Mouse (Mus musculus) bone marrow, adult 2 months (tissue): ENCODE measurements at regions not wholly inside any gene's neighbourhood (a gene's known extent, or its start where the extent isn't known, plus 50 kb on each side); places are given as distances from the start of the nearest gene placed in this dataset.

Experiments
- H3K27ac ChIP-seq: fragments of 200-500 bp; 2 replicates; pipeline ENCODE4 v1.5.1; 2012; ENCODE audit warnings: low read depth, mild to moderate bottlenecking, control low read depth, inconsistent platforms, low read length; ENCODE audit not compliant: control insufficient read depth, poor library complexity, insufficient read depth
- H3K4me1 ChIP-seq: fragments of 200-500 bp; 2 replicates; pipeline ENCODE4 v1.6.1; 2011; ENCODE audit warnings: low read length; ENCODE audit not compliant: control insufficient read depth, insufficient read depth
- H3K4me3 ChIP-seq: fragments of 200-500 bp; replicated peaks from 2 replicates; pipeline ENCODE3; 2011; ENCODE audit warnings: mild to moderate bottlenecking, low read depth, low read length, control low read depth; ENCODE audit not compliant: control insufficient read depth
- CTCF ChIP-seq: fragments of 200-500 bp; IDR thresholded peaks from 2 replicates; pipeline ENCODE4 v1.5.1; 2011; ENCODE audit warnings: low read length, control low read depth; ENCODE audit not compliant: control insufficient read depth, insufficient read depth
- POLR2A ChIP-seq: fragments of 200-500 bp; IDR thresholded peaks from 2 replicates; pipeline ENCODE4 v1.6.1; 2011; ENCODE audit warnings: low read depth, mild to moderate bottlenecking, control low read depth, low read length, borderline replicate concordance; ENCODE audit not compliant: control insufficient read depth
- WGBS: fragments of 180-500 bp; shearing (Covaris S2); methylation state at CpG from one replicate; pipeline ENCODE4 v1.1.7; 2018; 5-methylcytosine and 5-hydroxymethylcytosine counted together

GRCm38 (mm10) chr6:100159817-100160216, 127.5 kb downstream of the Rybp start:
- Histone ChIP-seq H3K27ac (no peak overlapping the region), H3K4me1 (no peaks in the 10 kb centered on the region; the same call in 1 of the 2 replicates), H3K4me3 (no peak overlapping the region)
- TF ChIP-seq POLR2A (no peak), CTCF (no peak)
- 64% methylated on average over 4 of the region's 4 CpGs for WGBS

GRCm38 (mm10) chr6:100159246-100159645, 128.0 kb downstream of the Rybp start:
- 86% methylated on average over 1 of the region's 1 CpGs for WGBS
- H3K4me1 ChIP-seq = no peaks in the 10 kb centered on the region; the same call in 1 of the 2 replicates
- no peak overlapping the region for H3K27ac ChIP-seq
- H3K4me3 ChIP-seq = no peak overlapping the region
- TF ChIP-seq CTCF (no peak), POLR2A (no peak)

GRCm38 (mm10) chr6:100157288-100157687, 130.0 kb downstream of the Rybp start:
- Histone ChIP-seq H3K4me1 (no peaks in the 10 kb centered on the region; the same call in 1 of the 2 replicates), H3K27ac (no peak overlapping the region), H3K4me3 (no peak overlapping the region)
- TF ChIP-seq CTCF (no peak), POLR2A (no peak)
- 1% methylated on average over 7 of the region's 7 CpGs for WGBS

- no peak overlapping the region for H3K4me3 ChIP-seq
- H3K27ac ChIP-seq = no peak overlapping the region
- 64% methylated on average over 4 of the region's 4 CpGs for WGBS
- no peak for TF ChIP-seq CTCF
- no peak for TF ChIP-seq POLR2A
- no peaks in the 10 kb centered on the region; the same call in 1 of the 2 replicates for H3K4me1 ChIP-seq
Measured at GRCm38 (mm10) chr6:100156163-100156562, 131.1 kb downstream of the Rybp start.

GRCm38 (mm10) chr6:100155676-100156075, 131.6 kb downstream of the Rybp start:
- H3K27ac ChIP-seq = no peak overlapping the region
- WGBS = 4% methylated on average over 20 of the region's 20 CpGs
- H3K4me3 ChIP-seq = no peak overlapping the region

GRCm38 (mm10) chr6:100151447-100151846, 135.8 kb downstream of the Rybp start:
- no peak overlapping the region for H3K4me3 ChIP-seq
- 68% methylated on average over 1 of the region's 1 CpGs for WGBS
- TF ChIP-seq POLR2A (no peak), CTCF (no peak)

More at GRCm38 (mm10) chr6:100155676-100156075, 131.6 kb downstream of the Rybp start:
- H3K4me1 ChIP-seq = no peaks in the 10 kb centered on the region; the same call in 1 of the 2 replicates
- no peak for TF ChIP-seq CTCF
- TF ChIP-seq POLR2A = no peak

GRCm38 (mm10) chr6:100150703-100151208, 136.5 kb downstream of the Rybp start:
- TF ChIP-seq CTCF = no peak
- no peak for TF ChIP-seq POLR2A
- Histone ChIP-seq H3K4me3 (no peak overlapping the region), H3K27ac (no peak overlapping the region), H3K4me1 (no peaks in the 10 kb centered on the region)
- WGBS = 41% methylated on average over 6 of the region's 6 CpGs

More at GRCm38 (mm10) chr6:100151447-100151846, 135.8 kb downstream of the Rybp start:
- Histone ChIP-seq H3K27ac (no peak overlapping the region), H3K4me1 (no peaks in the 10 kb centered on the region)

GRCm38 (mm10) chr6:100149458-100149852, 137.8 kb downstream of the Rybp start:
- H3K4me1 ChIP-seq = no peaks in the 10 kb centered on the region; the same call in 1 of the 2 replicates
- no peak overlapping the region for H3K27ac ChIP-seq
- TF ChIP-seq CTCF = no peak
- no peak for TF ChIP-seq POLR2A
- H3K4me3 ChIP-seq = no peak overlapping the region
- WGBS = 46% methylated on average over 5 of the region's 5 CpGs

GRCm38 (mm10) chr6:100148751-100149457, 138.4 kb downstream of the Rybp start:
- no peak overlapping the region for H3K27ac ChIP-seq
- no peak for TF ChIP-seq CTCF
- no peak for TF ChIP-seq POLR2A
- 67% methylated on average over 4 of the region's 4 CpGs for whole genome bisulfite sequencing

More at GRCm38 (mm10) chr6:100148751-100149457, 138.4 kb downstream of the Rybp start:
- Histone ChIP-seq H3K4me3 (no peak overlapping the region), H3K4me1 (no peaks in the 10 kb centered on the region; the same call in 1 of the 2 replicates)
